Mouse (Mus musculus) embryonic facial prominence, embryonic 15.5 days (tissue): Measurements from ENCODE around the gene Paqr6. TPM values are rescaled to one million over a fixed set of nuclear protein-coding genes. Genes with fewer than 3 reads are reported as not detected.
"Not testable (repeated sequence)": the region's sequence is repeated elsewhere in the genome, so short reads cannot be mapped to it uniquely, and the experiment has no call there.

Experiments used
- ATAC-seq: fragments of 200-750 bp; cut with Nextera tagmentation; 2 replicates; pipeline ENCODE4 v1.8.0; 2017; ENCODE audit warnings: low read depth, moderate TSS enrichment; ENCODE audit not compliant: insufficient number of reproducible peaks, low FRiP score, low TSS enrichment
- H3K27ac ChIP-seq: fragments of 300-500 bp; sonication (generic); replicated peaks from 2 replicates; pipeline ENCODE4 v1.5.1; 2015; ENCODE audit warnings: mild to moderate bottlenecking, inconsistent platforms
- H3K27me3 ChIP-seq: fragments of 300-500 bp; sonication (generic); 2 replicates; pipeline ENCODE4 v1.6.1; 2015; ENCODE audit warnings: inconsistent platforms
- H3K36me3 ChIP-seq: fragments of 300-500 bp; sonication (generic); 2 replicates; pipeline ENCODE4 v1.6.1; 2015; ENCODE audit warnings: mild to moderate bottlenecking, inconsistent platforms
- H3K4me1 ChIP-seq: fragments of 300-500 bp; sonication (generic); 2 replicates; pipeline ENCODE4 v1.6.1; 2015; ENCODE audit warnings: inconsistent platforms
- H3K4me2 ChIP-seq: fragments of 300-500 bp; sonication (generic); replicated peaks from 2 replicates; pipeline ENCODE4 v1.6.1; 2015; ENCODE audit warnings: mild to moderate bottlenecking, inconsistent platforms
- H3K4me3 ChIP-seq: fragments of 300-500 bp; sonication (generic); replicated peaks from 2 replicates; pipeline ENCODE4 v1.5.1; 2015; ENCODE audit warnings: mild to moderate bottlenecking, inconsistent platforms
- H3K9ac ChIP-seq: fragments of 300-500 bp; sonication (generic); 2 replicates; pipeline ENCODE4 v1.6.1; 2015; ENCODE audit warnings: inconsistent platforms
- H3K9me3 ChIP-seq: fragments of 300-500 bp; sonication (generic); replicated peaks from 2 replicates; pipeline ENCODE4 v1.6.1; 2016; ENCODE audit warnings: inconsistent platforms
- WGBS: fragments of 180-500 bp; shearing (Covaris S2); methylation state at CpG from one replicate; pipeline ENCODE4 v1.1.7; 2015; 5-methylcytosine and 5-hydroxymethylcytosine counted together
- polyA plus RNA-seq: library from polyadenylated mRNA; unstranded; fragments of >200 nt; fragmentation: Nextera tagmentation; extraction: Ambion mirVana; gene quantifications from 2 replicates; pipeline ENCODE4 v1.2.1, GENCODE M21; 2015

The Paqr6 gene
- polyA plus RNA-seq, 1 experiment from 2014 or later, result 10.1 TPM

DNA sequence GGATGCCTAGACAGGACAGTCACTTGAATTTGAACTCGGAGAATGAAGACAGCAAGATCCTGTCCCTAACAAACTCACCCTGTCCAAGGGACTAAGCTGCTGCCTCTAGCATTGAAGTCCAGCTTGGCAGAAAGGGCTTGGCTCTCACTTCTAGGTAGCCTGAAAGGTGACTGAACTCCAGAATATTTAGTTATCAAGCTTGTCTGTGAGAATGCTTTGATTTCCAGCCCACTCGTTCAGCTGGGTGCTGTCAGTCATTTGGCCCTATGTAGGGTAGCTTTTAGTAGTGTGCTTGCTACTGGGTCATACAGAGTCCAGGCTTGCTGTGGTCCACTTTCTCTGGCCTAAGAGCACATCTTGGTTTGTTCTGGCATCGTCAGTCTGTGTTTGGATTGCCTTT lies 25.4 kb upstream of the Paqr6 start:
- peaks cover 26% of the 10 kb centered on the region for H3K4me1 ChIP-seq
- H3K4me2 ChIP-seq, result no peak overlapping the region
- no peak overlapping the region for H3K4me3 ChIP-seq
- H3K27ac ChIP-seq, result no peak overlapping the region
- WGBS, result 67% methylated on average over 3 of the region's 3 CpGs
- H3K9me3 ChIP-seq, result no peaks in the 10 kb centered on the region
- H3K27me3 ChIP-seq, result no peaks in the 10 kb centered on the region
- no peak for ATAC-seq
- H3K36me3 ChIP-seq, result peaks cover 28% of the 10 kb centered on the region
- no peak overlapping the region for H3K9ac ChIP-seq

DNA sequence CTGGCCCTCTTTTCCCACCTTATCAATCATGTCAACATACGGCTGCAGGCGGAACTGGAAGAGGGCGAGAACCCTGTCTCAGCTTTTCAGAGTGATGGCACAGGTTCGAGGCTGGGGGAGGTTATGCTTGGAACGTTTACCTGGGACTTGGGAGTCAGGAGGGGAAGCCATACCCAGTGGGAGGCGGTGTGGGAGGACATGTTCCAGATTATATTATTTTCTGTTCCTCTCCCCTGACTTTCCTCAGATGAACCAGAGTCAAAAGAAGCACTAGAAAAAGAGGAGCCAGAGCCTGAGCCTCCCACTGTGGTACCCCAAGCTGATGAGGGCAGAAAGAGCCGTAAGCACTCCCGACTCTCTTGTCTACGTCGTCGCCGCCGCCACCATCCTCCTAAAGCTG lies 13.7 kb upstream of the Paqr6 start:
- Histone ChIP-seq H3K9ac (no peak overlapping the region), H3K36me3 (peaks cover 98% of the 10 kb centered on the region), H3K4me2 (no peak overlapping the region), H3K27ac (no peak overlapping the region), H3K4me3 (no peak overlapping the region), H3K4me1 (no peaks in the 10 kb centered on the region), H3K27me3 (no peaks in the 10 kb centered on the region), H3K9me3 (no peaks in the 10 kb centered on the region)
- no peak for ATAC-seq
- 90% methylated on average over 13 of the region's 13 CpGs for WGBS

GRCm38 (mm10) chr3:88352907-88353306 lies 11.5 kb upstream of the Paqr6 start:
- WGBS, result 86% methylated on average over 9 of the region's 9 CpGs
- H3K36me3 ChIP-seq, result peaks cover 97% of the 10 kb centered on the region
- H3K27ac ChIP-seq, result no peak overlapping the region
- ATAC-seq, result no peak
- H3K27me3 ChIP-seq, result no peaks in the 10 kb centered on the region
- H3K4me1 ChIP-seq, result no peaks in the 10 kb centered on the region
- no peak overlapping the region for H3K4me2 ChIP-seq
- H3K9ac ChIP-seq, result no peak overlapping the region
- no peak overlapping the region for H3K4me3 ChIP-seq
- no peaks in the 10 kb centered on the region for H3K9me3 ChIP-seq

GRCm38 (mm10) chr3:88354396-88355165 lies 9.8 kb upstream of the Paqr6 start:
- WGBS, result 94% methylated on average over 8 of the region's 8 CpGs
- ATAC-seq, result no peak
- Histone ChIP-seq H3K4me3 (no peak overlapping the region), H3K4me1 (no peaks in the 10 kb centered on the region), H3K4me2 (no peak overlapping the region), H3K27me3 (no peaks in the 10 kb centered on the region), H3K27ac (no peak overlapping the region), H3K9ac (no peak overlapping the region), H3K9me3 (no peaks in the 10 kb centered on the region), H3K36me3 (peaks cover 98% of the 10 kb centered on the region)

GRCm38 (mm10) chr3:88359584-88359983 lies 4.8 kb upstream of the Paqr6 start:
- H3K9me3 ChIP-seq, result no peaks in the 10 kb centered on the region
- H3K36me3 ChIP-seq, result peaks cover 78% of the 10 kb centered on the region
- H3K4me3 ChIP-seq, result no peak overlapping the region
- H3K4me1 ChIP-seq, result peaks cover 7% of the 10 kb centered on the region
- H3K9ac ChIP-seq, result no peak overlapping the region
- no peak overlapping the region for H3K4me2 ChIP-seq
- peak; percentile 31; the same call in 1 of the 2 replicates for ATAC-seq
- 59% methylated on average over 5 of the region's 5 CpGs for WGBS
- H3K27me3 ChIP-seq, result no peaks in the 10 kb centered on the region
- H3K27ac ChIP-seq, result no peak overlapping the region

- Histone ChIP-seq H3K4me2 (no peak overlapping the region), H3K27ac (no peak overlapping the region), H3K9me3 (no peaks in the 10 kb centered on the region), H3K9ac (no peak overlapping the region), H3K4me1 (peaks cover 11% of the 10 kb centered on the region), H3K27me3 (peaks cover 3% of the 10 kb centered on the region; the same call in 1 of the 2 replicates), H3K4me3 (no peak overlapping the region), H3K36me3 (peaks cover 74% of the 10 kb centered on the region)
- WGBS, result 33% methylated on average over 3 of the region's 3 CpGs
- no peak for ATAC-seq
Measured at GRCm38 (mm10) chr3:88359989-88360388, 4.4 kb upstream of the Paqr6 start.

- Histone ChIP-seq H3K27ac (no peak overlapping the region), H3K4me2 (no peak overlapping the region), H3K9ac (no peak overlapping the region), H3K4me1 (peaks cover 11% of the 10 kb centered on the region), H3K27me3 (peaks cover 14% of the 10 kb centered on the region), H3K36me3 (peaks cover 63% of the 10 kb centered on the region), H3K9me3 (no peaks in the 10 kb centered on the region), H3K4me3 (no peak overlapping the region)
- 59% methylated on average over 6 of the region's 6 CpGs for WGBS
- ATAC-seq, result no peak
Measured at GRCm38 (mm10) chr3:88361096-88361495, 3.3 kb upstream of the Paqr6 start.

DNA sequence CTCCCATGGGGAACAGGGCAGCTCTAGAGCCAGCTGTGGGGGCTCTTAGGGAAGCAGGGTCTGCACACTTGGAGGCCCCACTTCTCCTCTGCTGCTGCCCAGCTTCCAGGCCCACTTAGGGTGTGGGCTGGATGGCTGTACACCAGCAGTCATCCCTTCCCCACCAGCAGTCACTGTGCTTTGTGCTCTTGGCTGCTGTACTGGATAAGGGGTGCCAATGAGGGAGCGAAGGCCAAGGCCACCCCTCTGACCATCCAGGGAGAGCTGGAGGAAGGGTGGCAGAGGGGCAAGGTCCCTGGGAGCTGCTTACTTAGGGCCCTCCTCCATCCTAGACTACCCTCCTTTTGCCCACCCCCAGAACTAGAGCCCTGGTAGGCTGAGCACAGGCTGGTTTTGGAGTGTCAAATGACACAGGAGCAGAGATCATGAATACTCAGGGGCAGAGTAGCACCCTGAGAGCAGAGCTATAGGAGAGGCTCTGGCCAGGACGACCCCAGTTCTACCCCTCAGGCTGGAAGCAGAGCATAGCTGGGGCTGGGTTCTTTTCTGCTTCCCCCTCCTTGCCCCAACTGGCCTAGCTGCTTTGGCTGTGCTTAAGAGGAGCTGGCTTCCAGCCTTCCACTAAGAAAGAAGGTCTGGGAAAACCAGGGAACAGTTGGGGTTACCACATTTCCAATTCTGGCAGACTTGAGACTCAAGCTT lies 2.6 kb upstream of the Paqr6 start:
- Histone ChIP-seq H3K4me2 (no peak overlapping the region), H3K9me3 (no peaks in the 10 kb centered on the region), H3K4me3 (no peak overlapping the region), H3K27ac (no peak overlapping the region), H3K9ac (no peak overlapping the region), H3K4me1 (peaks cover 11% of the 10 kb centered on the region), H3K27me3 (peaks cover 16% of the 10 kb centered on the region), H3K36me3 (peaks cover 56% of the 10 kb centered on the region)
- WGBS, result 79% methylated on average over 2 of the region's 2 CpGs
- ATAC-seq, result no peak

- Histone ChIP-seq H3K27ac (peak overlapping the region; percentile 59), H3K9ac (no peak overlapping the region)
Measured at GRCm38 (mm10) chr3:88363700-88364099, 684 bp upstream of the Paqr6 start.

DNA sequence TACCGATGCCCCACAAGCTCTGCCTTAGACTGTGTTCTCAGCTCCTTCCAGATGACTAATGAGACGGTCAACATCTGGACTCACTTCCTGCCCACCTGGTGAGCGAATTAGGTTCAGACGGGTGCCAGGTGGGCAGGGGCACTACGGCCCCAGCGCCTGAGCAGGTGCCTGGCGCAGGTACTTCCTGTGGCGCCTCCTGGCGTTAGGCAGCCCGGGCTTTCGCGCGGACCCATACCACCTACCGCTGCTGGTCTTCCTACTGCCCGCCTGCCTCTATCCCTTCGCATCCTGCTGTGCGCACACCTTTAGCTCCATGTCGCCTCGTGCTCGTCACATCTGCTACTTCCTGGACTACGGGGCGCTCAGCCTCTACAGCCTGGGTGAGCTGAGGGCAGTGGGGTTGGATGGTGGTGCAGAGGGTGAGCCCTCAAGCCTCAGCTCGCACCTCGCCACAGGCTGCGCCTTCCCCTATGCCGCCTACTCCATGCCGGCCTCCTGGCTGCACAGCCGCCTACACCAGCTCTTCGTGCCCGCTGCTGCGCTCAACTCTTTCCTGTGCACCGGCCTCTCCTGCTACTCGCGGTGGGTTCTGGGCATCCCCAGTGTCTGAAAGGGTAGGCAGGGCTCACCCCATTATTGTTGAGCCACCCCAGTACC lies 1.4 kb downstream of the Paqr6 start:
- Histone ChIP-seq H3K9ac (no peak overlapping the region), H3K4me3 (no peak overlapping the region), H3K4me1 (peaks cover 11% of the 10 kb centered on the region), H3K36me3 (peaks cover 17% of the 10 kb centered on the region), H3K4me2 (no peak overlapping the region), H3K9me3 (no peaks in the 10 kb centered on the region), H3K27ac (no peak overlapping the region), H3K27me3 (peaks cover 16% of the 10 kb centered on the region)
- ATAC-seq, result no peak
- 42% methylated on average over 34 of the region's 34 CpGs for WGBS

More at GRCm38 (mm10) chr3:88363700-88364099, 684 bp upstream of the Paqr6 start:
- H3K27me3 ChIP-seq, result peaks cover 16% of the 10 kb centered on the region
- no peaks in the 10 kb centered on the region for H3K9me3 ChIP-seq
- 46% methylated on average over 4 of the region's 4 CpGs for WGBS
- no peak overlapping the region for H3K4me2 ChIP-seq
- H3K4me3 ChIP-seq, result no peak overlapping the region
- H3K36me3 ChIP-seq, result peaks cover 38% of the 10 kb centered on the region
- ATAC-seq, result no peak
- peaks cover 11% of the 10 kb centered on the region for H3K4me1 ChIP-seq

GRCm38 (mm10) chr3:88366830-88367428 lies 2.5 kb downstream of the Paqr6 start:
- peak overlapping the region; percentile 27 for H3K4me3 ChIP-seq
- H3K27me3 ChIP-seq, result peaks cover 16% of the 10 kb centered on the region
- H3K9ac ChIP-seq, H3K9me3 ChIP-seq, H3K36me3 ChIP-seq, H3K27ac ChIP-seq: not testable (repeated sequence)
- 4% methylated on average over 21 of the region's 22 CpGs for WGBS
- H3K4me1 ChIP-seq, result peaks cover 11% of the 10 kb centered on the region
- ATAC-seq, result peak; percentile 80
- H3K4me2 ChIP-seq, result peak overlapping the region; percentile 47
